Mouse (Mus musculus) limb, embryonic 11.5 days (tissue): Measurements from ENCODE around the gene Rras. TPM values are rescaled to one million over a fixed set of nuclear protein-coding genes. Genes with fewer than 3 reads are reported as not detected.
"Not testable (repeated sequence)": the region's sequence is repeated elsewhere in the genome, so short reads cannot be mapped to it uniquely, and the experiment has no call there.

Experiments used
- ATAC-seq: fragments of 200-750 bp; cut with Nextera tagmentation; 2 replicates; pipeline ENCODE4 v1.8.0; 2017; ENCODE audit warnings: low read depth; ENCODE audit not compliant: insufficient number of reproducible peaks, low FRiP score, low TSS enrichment
- DNase-seq: peaks from one replicate; pipeline ENCODE4 v3.0.0-alpha.2; 2015; ENCODE audit warnings: low spot score
- H3K27ac ChIP-seq: fragments of 300-500 bp; sonication (generic); replicated peaks from 2 replicates; pipeline ENCODE4 v1.5.1; 2014; ENCODE audit warnings: low read depth, mild to moderate bottlenecking, low read length
- H3K27me3 ChIP-seq: fragments of 300-500 bp; sonication (generic); 2 replicates; pipeline ENCODE4 v1.6.1; 2014; ENCODE audit warnings: mild to moderate bottlenecking, low read length, mixed read lengths; ENCODE audit not compliant: control insufficient read depth, insufficient read depth
- H3K36me3 ChIP-seq: fragments of 300-500 bp; sonication (generic); 2 replicates; pipeline ENCODE4 v1.6.1; 2014; ENCODE audit warnings: mild to moderate bottlenecking, low read length, moderate library complexity, mixed read lengths; ENCODE audit not compliant: control insufficient read depth, insufficient read depth
- H3K4me1 ChIP-seq: fragments of 300-500 bp; sonication (generic); 2 replicates; pipeline ENCODE4 v1.6.1; 2014; ENCODE audit warnings: low read length, mixed read lengths; ENCODE audit not compliant: control insufficient read depth, insufficient read depth
- H3K4me2 ChIP-seq: fragments of 300-500 bp; sonication (generic); 2 replicates; pipeline ENCODE4 v1.6.1; 2014; ENCODE audit warnings: low read depth, mild to moderate bottlenecking, moderate library complexity; ENCODE audit not compliant: severe bottlenecking
- H3K4me3 ChIP-seq: fragments of 300-500 bp; sonication (generic); 2 replicates; pipeline ENCODE4 v1.5.1; 2014; ENCODE audit warnings: low read depth, low read length
- H3K9ac ChIP-seq: fragments of 300-500 bp; sonication (generic); 2 replicates; pipeline ENCODE4 v1.6.1; 2014; ENCODE audit warnings: mild to moderate bottlenecking, low read length
- H3K9me3 ChIP-seq: fragments of 300-500 bp; sonication (generic); 2 replicates; pipeline ENCODE4 v1.6.1; 2016; ENCODE audit warnings: low read length; ENCODE audit not compliant: control insufficient read depth
- WGBS: fragments of 180-500 bp; shearing (Covaris S2); extraction: QIAGEN DNeasy Blood & Tissue Kit; methylation state at CpG from one replicate; pipeline ENCODE4 v1.1.7; 2014; 5-methylcytosine and 5-hydroxymethylcytosine counted together
- polyA plus RNA-seq: library from polyadenylated mRNA; unstranded; fragments of >200 nt; fragmentation: Nextera tagmentation; extraction: Ambion mirVana; gene quantifications from 2 replicates; pipeline ENCODE4 v1.2.1, GENCODE M21; 2014

The Rras gene
- polyA plus RNA-seq, 1 experiment from 2014 or later, result 20.8 TPM

- H3K4me1 ChIP-seq, result peaks cover 9% of the 10 kb centered on the region
Measured at GRCm38 (mm10) chr7:45015344-45015956, 2.3 kb upstream of the Rras start.

GRCm38 (mm10) chr7:45015957-45016612 is 1.7 kb upstream of the Rras start, which contains the start of gene Scaf1:
Gene Scaf1, minus strand, starts transcription at chr7:45016363.
- Histone ChIP-seq H3K27me3 (no peaks in the 10 kb centered on the region), H3K4me1 (peaks cover 9% of the 10 kb centered on the region), H3K9ac (peak within 1 kb of the TSS; percentile 98), H3K4me2 (peak within 1 kb of the TSS; percentile 89), H3K27ac (peak within 1 kb of the TSS; percentile 66), H3K9me3 (no peaks in the 10 kb centered on the region), H3K4me3 (peak within 1 kb of the TSS; percentile 93), H3K36me3 (peaks cover 14% of the 10 kb centered on the region; the same call in 1 of the 2 replicates)
- WGBS, result under 1% methylated on average over 49 of the region's 69 CpGs
- ATAC-seq, result peak; percentile 89
- DNase-seq, result peak; percentile 100

More at GRCm38 (mm10) chr7:45015344-45015956, 2.3 kb upstream of the Rras start:
- WGBS, result under 1% methylated on average over 20 of the region's 20 CpGs
- DNase-seq (no peak), ATAC-seq (no peak; the same call in 1 of the 2 replicates)
- H3K9ac ChIP-seq, result peak overlapping the region; percentile 98
- peak overlapping the region; percentile 93 for H3K4me3 ChIP-seq
- no peaks in the 10 kb centered on the region for H3K27me3 ChIP-seq
- H3K27ac ChIP-seq, result peak overlapping the region; percentile 61; the same call in 1 of the 2 replicates
- H3K4me2 ChIP-seq, result peak overlapping the region; percentile 83
- peaks cover 18% of the 10 kb centered on the region for H3K36me3 ChIP-seq
- no peaks in the 10 kb centered on the region for H3K9me3 ChIP-seq

GRCm38 (mm10) chr7:45016761-45017160 is 1.0 kb upstream of the Rras start:
- Histone ChIP-seq H3K4me1 (peaks cover 9% of the 10 kb centered on the region), H3K9me3 (no peaks in the 10 kb centered on the region), H3K27me3 (no peaks in the 10 kb centered on the region), H3K9ac (peak overlapping the region; percentile 38), H3K4me3 (peak overlapping the region; percentile 93), H3K27ac (peak overlapping the region; percentile 66), H3K36me3 (peaks cover 9% of the 10 kb centered on the region; the same call in 1 of the 2 replicates), H3K4me2 (peak overlapping the region; percentile 89)
- DNase-seq (no peak), ATAC-seq (no peak)
- 4% methylated on average over 4 of the region's 4 CpGs for WGBS

GRCm38 (mm10) chr7:45019031-45019571 is 1.3 kb downstream of the Rras start:
- Histone ChIP-seq H3K9ac (no peak overlapping the region), H3K27me3 (no peaks in the 10 kb centered on the region), H3K9me3 (no peaks in the 10 kb centered on the region), H3K4me2 (no peak overlapping the region; the same call in 1 of the 2 replicates), H3K36me3 (no peaks in the 10 kb centered on the region), H3K4me3 (no peak overlapping the region), H3K4me1 (peaks cover 9% of the 10 kb centered on the region), H3K27ac (no peak overlapping the region)
- DNase-seq (no peak), ATAC-seq (no peak)
- 35% methylated on average over 8 of the region's 8 CpGs for WGBS

GRCm38 (mm10) chr7:45020225-45020624 is 2.5 kb downstream of the Rras start:
- Histone ChIP-seq H3K4me1 (peaks cover 4% of the 10 kb centered on the region; the same call in 1 of the 2 replicates), H3K9me3 (no peaks in the 10 kb centered on the region), H3K9ac (no peak overlapping the region), H3K27ac (no peak overlapping the region), H3K27me3 (no peaks in the 10 kb centered on the region), H3K4me2 (no peak overlapping the region), H3K36me3 (no peaks in the 10 kb centered on the region), H3K4me3 (no peak overlapping the region)
- 69% methylated on average over 9 of the region's 9 CpGs for WGBS
- ATAC-seq (no peak), DNase-seq (no peak)

GRCm38 (mm10) chr7:45023711-45024110 is 6.0 kb downstream of the Rras start:
- 75% methylated on average over 5 of the region's 5 CpGs for WGBS
- H3K4me1 ChIP-seq, H3K4me3 ChIP-seq, H3K27me3 ChIP-seq, H3K4me2 ChIP-seq, DNase-seq, ATAC-seq, H3K27ac ChIP-seq, H3K9me3 ChIP-seq, H3K9ac ChIP-seq: not testable (repeated sequence)
- peaks cover 16% of the 10 kb centered on the region for H3K36me3 ChIP-seq

- 88% methylated on average over 15 of the region's 15 CpGs for WGBS
- ATAC-seq, result no peak
- no peak for DNase-seq
Measured at GRCm38 (mm10) chr7:45024281-45025248, 6.8 kb downstream of the Rras start.

More at GRCm38 (mm10) chr7:45024281-45025248, 6.8 kb downstream of the Rras start:
- Histone ChIP-seq H3K27ac (no peak overlapping the region), H3K36me3 (peaks cover 19% of the 10 kb centered on the region), H3K4me1 (0 out of 2 replicates have a peak, but pooled peaks cover 2% of the 10 kb centered on the region), H3K27me3 (no peaks in the 10 kb centered on the region), H3K4me2 (no peak overlapping the region), H3K4me3 (no peak overlapping the region), H3K9me3 (no peaks in the 10 kb centered on the region), H3K9ac (no peak overlapping the region)
